Mouse (Mus musculus) megakaryocyte, embryonic 14.5 days (primary cell): ENCODE data around the gene Tox3. TPM values are rescaled to one million over a fixed set of nuclear protein-coding genes. Genes with fewer than 3 reads are reported as not detected.

Source experiments
- H3K27me3 ChIP-seq: replicated peaks from 2 replicates; pipeline ENCODE3; 2012; ENCODE audit warnings: inconsistent platforms
- H3K36me3 ChIP-seq: replicated peaks from 2 replicates; pipeline ENCODE3; 2012; ENCODE audit warnings: low read length, inconsistent platforms, mixed read lengths
- H3K4me1 ChIP-seq: 2 replicates; pipeline ENCODE4 v1.6.1; 2012; ENCODE audit warnings: inconsistent platforms
- H3K4me3 ChIP-seq: replicated peaks from 2 replicates; pipeline ENCODE3; 2012; ENCODE audit warnings: moderate library complexity, mild to moderate bottlenecking, inconsistent platforms
- H3K9me3 ChIP-seq: 2 replicates; pipeline ENCODE4 v1.6.1; 2012; ENCODE audit warnings: inconsistent platforms
- FLI1 ChIP-seq: IDR thresholded peaks from 2 replicates; pipeline ENCODE4 v1.6.1; 2012; ENCODE audit warnings: low read length, inconsistent platforms, mixed read lengths
- GATA1 ChIP-seq: IDR thresholded peaks from 3 replicates; pipeline ENCODE4 v1.6.1; 2012; ENCODE audit warnings: mixed read lengths, low read length, inconsistent platforms, borderline replicate concordance
- polyA plus RNA-seq: library from polyadenylated mRNA; stranded (reverse); fragments of >175 nt; gene quantifications from 2 replicates; pipeline ENCODE4 v1.2.3, GENCODE M21; 2012; ENCODE audit warnings: low replicate concordance; ENCODE audit not compliant: insufficient read depth

Tox3 gene
- polyA plus RNA-seq, 1 experiment = 0.02 TPM

DNA sequence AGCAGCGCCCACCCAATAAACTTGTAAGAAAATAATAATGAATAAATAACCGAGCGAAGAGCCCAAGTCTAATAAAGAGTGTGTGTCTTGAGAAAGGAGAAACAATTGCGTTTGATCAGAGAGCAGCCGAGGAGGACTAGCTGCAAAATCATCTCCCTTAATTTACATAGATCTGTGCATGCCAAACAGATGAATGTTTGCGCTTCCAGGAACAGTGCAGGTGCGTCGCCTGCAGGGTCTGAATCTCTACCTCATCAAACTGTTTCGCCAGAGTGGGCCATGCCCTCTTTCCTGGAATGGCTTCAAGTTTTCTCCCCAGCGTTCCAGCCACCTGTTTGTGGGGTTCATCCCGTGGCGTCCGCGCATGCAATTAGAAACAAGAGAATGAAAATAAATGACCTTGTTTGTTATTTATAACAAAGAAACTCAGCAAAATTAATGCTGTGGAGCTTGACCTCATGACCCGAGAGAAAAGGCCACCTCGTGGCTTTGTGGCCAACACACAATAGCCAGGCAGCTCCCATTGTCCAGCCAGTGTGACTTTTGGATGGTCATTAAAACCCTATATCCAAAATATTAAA, 5.9 kb upstream of the Tox3 start:
- TF ChIP-seq FLI1 = no peak
- no peak for TF ChIP-seq GATA1

DNA sequence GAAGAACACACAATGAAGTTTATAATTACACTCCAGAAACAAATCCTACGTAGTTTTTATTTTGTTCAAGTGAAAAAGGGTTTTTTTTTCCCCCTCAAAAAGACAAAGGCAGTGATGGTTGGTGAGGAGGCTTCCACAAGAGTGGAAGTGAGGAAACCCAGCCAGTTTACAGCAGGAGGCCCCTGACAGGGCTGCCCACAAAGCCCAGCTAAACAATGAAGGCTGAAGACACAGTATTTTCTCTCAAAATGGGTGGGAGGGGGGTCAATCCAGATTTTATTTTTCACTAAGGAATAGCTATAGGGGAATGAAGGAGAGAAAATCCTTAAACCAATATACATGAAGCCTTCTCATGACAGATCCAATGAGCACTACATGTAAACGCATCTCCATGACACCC, 5.4 kb upstream of the Tox3 start:
- no peak for TF ChIP-seq GATA1
- TF ChIP-seq FLI1 = no peak
- no peak overlapping the region for H3K4me3 ChIP-seq

More for the DNA sequence above, 5.9 kb upstream of the Tox3 start:
- H3K4me1 ChIP-seq = no peaks in the 10 kb centered on the region
- H3K4me3 ChIP-seq = no peak overlapping the region
- peaks cover 14% of the 10 kb centered on the region for H3K27me3 ChIP-seq
- 0 out of 2 replicates have a peak, but pooled peaks cover 7% of the 10 kb centered on the region for H3K9me3 ChIP-seq
- no peaks in the 10 kb centered on the region for H3K36me3 ChIP-seq

DNA sequence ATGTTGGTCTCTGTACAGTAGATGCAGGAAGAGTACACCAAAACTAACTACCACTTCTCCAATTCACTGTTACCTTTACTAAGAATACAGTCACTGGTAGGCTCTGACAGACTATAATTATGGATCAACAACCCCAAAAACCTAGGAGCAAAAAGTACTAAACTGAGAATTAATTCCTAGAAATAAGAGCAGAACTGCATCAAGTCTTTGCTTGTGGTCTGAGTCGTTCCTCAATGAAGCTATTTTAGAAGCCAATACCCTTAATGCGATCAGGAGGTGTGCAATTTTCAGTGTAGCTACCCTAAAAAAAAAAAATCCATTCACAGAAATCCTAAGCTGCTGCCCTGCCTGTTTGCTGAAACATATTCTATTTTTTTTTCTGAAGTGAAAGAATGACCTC, 4.8 kb upstream of the Tox3 start:
- no peaks in the 10 kb centered on the region for H3K4me1 ChIP-seq
- H3K9me3 ChIP-seq = 0 out of 2 replicates have a peak, but pooled peaks cover 2% of the 10 kb centered on the region
- no peaks in the 10 kb centered on the region for H3K36me3 ChIP-seq
- peaks cover 23% of the 10 kb centered on the region for H3K27me3 ChIP-seq
- no peak for TF ChIP-seq FLI1
- no peak overlapping the region for H3K4me3 ChIP-seq

More for the DNA sequence above, 5.4 kb upstream of the Tox3 start:
- no peaks in the 10 kb centered on the region for H3K4me1 ChIP-seq
- H3K36me3 ChIP-seq = no peaks in the 10 kb centered on the region
- H3K9me3 ChIP-seq = 0 out of 2 replicates have a peak, but pooled peaks cover 3% of the 10 kb centered on the region
- H3K27me3 ChIP-seq = peaks cover 18% of the 10 kb centered on the region

DNA sequence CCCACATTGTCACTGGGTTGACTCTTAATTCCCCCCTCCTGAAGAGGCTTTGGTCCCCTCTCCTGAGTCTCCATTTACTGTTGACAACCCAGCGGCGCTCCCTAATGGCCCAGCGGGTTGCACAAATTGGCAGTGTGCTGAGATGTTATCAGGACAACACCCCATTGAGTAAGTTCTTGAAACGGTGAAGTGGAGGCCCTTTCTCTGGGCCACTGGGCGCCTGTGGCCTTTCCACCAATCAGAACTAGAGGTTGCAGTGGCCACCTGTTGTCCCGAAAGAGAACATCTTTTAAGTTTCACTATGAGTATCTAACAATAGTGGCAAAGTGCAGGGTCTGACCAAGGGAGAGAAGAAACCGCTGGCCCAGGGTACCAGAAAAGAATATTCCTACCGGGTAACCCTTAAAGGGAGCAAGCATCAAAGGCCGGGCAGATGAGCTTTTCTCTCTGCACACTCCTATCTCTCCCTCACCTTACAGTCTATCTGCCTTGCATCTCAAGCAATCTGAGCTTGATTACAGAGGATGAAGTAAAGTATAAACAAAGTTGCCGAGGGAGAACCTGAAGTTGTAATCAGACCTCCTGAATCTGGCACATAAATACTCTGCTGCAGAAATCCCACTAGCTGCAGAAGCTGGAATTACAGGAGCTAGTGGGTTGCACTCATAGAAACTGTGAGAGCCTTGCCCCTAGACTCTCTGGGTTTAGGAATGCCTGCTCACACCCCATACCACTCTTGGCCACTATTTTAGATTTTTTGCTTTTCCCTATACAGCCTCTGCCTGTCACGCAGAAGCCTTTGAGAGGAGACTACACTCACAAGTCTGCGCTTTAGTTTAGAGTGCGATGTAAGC, 1.8 kb upstream of the Tox3 start:
- Histone ChIP-seq H3K27me3 (peaks cover 43% of the 10 kb centered on the region), H3K4me1 (no peaks in the 10 kb centered on the region), H3K9me3 (no peaks in the 10 kb centered on the region), H3K4me3 (no peak overlapping the region), H3K36me3 (no peaks in the 10 kb centered on the region)
- no peak for TF ChIP-seq GATA1
- TF ChIP-seq FLI1 = no peak

DNA sequence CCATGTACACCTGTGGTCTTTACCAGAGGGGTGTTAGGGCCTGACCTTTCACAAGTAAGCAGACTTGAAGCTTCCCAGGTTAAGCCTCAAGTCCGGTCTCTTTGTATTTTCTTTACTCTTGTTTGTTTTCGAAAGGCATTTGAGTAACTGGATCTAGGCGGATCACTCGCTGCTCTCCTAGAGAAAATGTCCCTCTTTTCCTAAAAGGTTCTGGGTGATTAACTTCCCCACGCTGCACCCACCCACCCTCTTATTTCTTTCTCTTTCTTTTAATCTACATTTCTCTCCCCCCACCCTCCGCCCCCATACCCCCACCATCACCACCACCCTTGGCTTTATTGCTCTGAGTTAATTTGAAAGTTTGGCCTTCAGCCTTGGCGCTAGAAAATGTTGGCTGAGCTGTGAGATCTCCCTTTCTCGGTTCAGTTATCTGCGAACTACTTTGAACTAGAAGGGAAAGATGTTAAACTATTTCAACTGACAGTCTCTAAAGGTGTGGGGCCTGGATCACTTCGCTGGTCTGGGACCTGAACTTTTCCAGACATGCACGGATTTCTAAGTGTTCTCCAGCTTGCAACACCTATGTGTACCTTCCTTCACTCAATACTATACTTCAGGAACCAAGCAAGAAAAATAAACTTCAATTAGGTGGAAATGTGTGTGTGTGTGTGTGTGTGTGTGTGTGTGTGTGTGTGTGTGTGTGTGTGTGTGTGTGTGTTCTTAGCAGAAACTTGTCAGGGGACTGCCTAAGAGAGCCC, 962 bp upstream of the Tox3 start:
- no peak overlapping the region for H3K4me3 ChIP-seq
- TF ChIP-seq FLI1 (no peak), GATA1 (no peak)
- H3K4me1 ChIP-seq = no peaks in the 10 kb centered on the region
- peaks cover 43% of the 10 kb centered on the region for H3K27me3 ChIP-seq
- H3K36me3 ChIP-seq = no peaks in the 10 kb centered on the region
- no peaks in the 10 kb centered on the region for H3K9me3 ChIP-seq

DNA sequence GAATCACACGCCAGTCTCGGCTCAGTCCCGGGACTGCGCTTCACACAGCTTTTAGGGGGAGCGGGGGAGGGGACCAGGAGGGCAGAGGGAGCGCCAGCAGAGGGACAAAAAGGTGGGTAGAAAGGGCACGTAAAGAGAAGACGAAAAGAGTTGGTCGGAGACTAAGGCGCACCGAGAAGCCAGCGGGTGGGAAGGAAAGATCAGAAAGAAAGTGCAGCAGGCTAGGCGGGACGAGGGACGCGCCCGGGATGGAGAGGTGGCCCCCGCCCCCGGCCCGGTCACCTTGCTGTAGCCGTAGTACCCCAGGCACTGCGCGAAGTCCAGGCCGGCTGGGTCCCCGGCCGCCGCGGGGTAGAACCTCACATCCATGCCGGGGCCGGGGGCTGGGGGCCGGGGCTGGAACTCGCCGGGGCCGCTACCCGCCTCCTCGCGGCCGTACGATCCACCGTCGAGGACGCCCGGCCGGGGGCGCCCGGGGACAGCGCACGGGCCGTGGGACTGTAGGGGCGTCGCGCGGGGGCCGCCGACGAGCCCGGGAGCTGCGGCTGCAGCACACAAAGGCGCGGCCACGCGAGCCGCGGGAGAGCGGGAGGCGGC, 464 bp downstream of the Tox3 start:
- TF ChIP-seq FLI1 (no peak), GATA1 (no peak)

DNA sequence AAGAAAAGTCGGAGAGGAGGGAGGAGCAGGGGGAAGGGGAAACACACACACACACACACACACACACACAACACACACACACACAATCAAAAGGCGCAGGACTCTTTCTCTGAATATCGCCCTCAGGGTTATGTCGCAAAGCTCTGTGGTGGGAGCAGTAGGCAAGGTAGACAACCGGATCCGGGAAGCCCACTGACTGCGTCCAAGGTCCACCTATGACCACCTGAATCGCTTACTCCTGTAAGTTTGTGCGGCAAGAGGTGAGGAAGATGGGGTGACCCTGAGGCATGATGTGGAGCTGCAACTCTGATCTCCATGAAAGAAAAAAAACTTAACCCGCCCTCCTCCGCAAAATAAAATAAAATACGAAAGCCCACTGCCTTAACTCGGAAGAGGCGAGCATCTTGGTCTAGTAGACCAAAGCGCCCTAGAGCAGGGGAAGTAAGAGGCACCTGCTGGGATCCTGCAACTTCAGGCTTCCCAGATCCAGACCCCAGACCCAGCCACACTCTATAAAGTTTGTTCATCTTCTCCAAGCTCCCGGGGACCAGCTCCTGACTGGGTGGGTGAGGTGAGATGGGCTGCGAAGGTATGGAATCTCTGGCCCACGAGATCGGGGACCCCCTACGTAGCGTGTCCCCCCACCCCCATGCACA, 1.1 kb downstream of the Tox3 start:
- TF ChIP-seq GATA1 (no peak), FLI1 (no peak)
- Histone ChIP-seq H3K4me1 (no peaks in the 10 kb centered on the region), H3K27me3 (peaks cover 43% of the 10 kb centered on the region), H3K36me3 (no peaks in the 10 kb centered on the region), H3K9me3 (no peaks in the 10 kb centered on the region), H3K4me3 (no peak overlapping the region)

More for the DNA sequence above, 464 bp downstream of the Tox3 start:
- H3K27me3 ChIP-seq = peaks cover 43% of the 10 kb centered on the region
- H3K4me3 ChIP-seq = peak overlapping the region; percentile 42
- H3K4me1 ChIP-seq = no peaks in the 10 kb centered on the region
- no peaks in the 10 kb centered on the region for H3K9me3 ChIP-seq
- H3K36me3 ChIP-seq = no peaks in the 10 kb centered on the region

DNA sequence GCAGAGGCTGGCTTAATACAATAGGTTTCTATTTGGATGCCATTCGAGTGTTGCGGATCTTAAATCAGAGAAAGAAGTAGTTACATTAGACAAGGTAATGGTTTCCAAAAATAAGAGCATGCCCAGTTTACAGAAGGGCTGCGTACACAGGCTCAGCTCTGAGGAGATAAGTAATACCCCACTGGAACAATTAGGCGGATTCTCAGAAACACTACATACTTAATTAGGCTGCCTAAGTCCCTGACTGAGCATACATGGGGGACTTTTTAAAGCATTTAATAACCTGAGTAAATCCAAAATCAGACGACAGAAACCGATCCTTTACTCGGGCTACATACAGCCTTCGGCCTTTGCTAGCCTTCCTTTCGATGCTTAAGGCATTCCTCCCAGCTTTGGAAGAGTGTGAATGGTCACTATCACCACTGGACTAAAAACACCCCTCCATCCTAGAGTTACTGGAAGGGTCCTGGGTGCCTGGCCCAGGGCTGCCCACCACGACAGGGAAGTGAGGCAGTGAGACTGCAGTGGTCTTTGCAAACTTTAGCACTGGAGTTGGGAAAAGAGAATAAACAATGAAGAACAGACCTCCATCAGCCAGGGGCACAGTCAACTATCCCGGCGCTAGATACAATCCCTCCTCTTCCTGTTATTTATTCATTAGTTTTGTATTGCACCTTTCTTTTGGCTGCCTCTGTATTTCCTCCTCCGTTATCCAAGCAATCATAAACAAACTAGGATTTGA, 1.8 kb downstream of the Tox3 start:
- TF ChIP-seq FLI1 (no peak), GATA1 (no peak)

More for the DNA sequence above, 1.8 kb downstream of the Tox3 start:
- Histone ChIP-seq H3K27me3 (peaks cover 43% of the 10 kb centered on the region), H3K36me3 (no peaks in the 10 kb centered on the region), H3K9me3 (no peaks in the 10 kb centered on the region), H3K4me3 (no peak overlapping the region), H3K4me1 (no peaks in the 10 kb centered on the region)
